Mouse (Mus musculus): ENCODE results near the gene Siah1b. TPM values are rescaled to one million over a fixed set of nuclear protein-coding genes. Genes with fewer than 3 reads are reported as not detected.

Gene Siah1b
- polyA plus RNA-seq, 1 experiment, result 8.8 TPM

GRCm38 (mm10) chrX:164092300-164093169 is 16.2 kb upstream of the Siah1b start:
- Histone ChIP-seq H3K4me1 (ENCODE audit: control insufficient read depth, insufficient read depth, low read length) (no peaks in the 10 kb centered on the region), H3K27ac (ENCODE audit: insufficient read depth, low read length) (no peak overlapping the region), H3K4me3 (ENCODE audit: insufficient read depth, low read length) (no peak overlapping the region)
- no peak for TF ChIP-seq POLR2A (IDR thresholded peaks at IDR 0.05; ENCODE audit: extremely low read depth, insufficient read depth, low read length)
- TF ChIP-seq CTCF (IDR thresholded peaks at IDR 0.05; ENCODE audit: extremely low read depth, insufficient read depth, low read length), result no peak

DNA sequence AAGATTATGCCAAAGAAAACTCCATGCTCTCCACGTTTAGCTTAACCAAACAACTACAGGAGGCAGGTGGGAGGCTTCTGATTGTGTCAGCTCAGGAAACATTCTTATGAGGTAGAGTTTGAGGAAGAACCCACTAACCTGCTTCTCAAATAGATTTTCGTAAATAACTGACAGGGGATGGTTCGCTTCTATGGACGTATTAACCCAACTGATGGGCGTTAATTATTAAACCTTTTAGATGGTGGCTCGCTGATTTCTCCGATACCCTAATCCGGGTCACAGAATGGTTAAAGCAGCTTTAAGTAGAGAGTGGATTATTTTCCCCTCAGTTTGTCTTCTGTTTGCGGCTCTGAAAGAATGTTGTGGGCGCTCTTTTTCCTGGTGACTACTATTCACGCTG is 13.6 kb upstream of the Siah1b start:
- H3K4me3 ChIP-seq (ENCODE audit: insufficient read depth, low read length), result no peak overlapping the region
- H3K4me1 ChIP-seq (ENCODE audit: control insufficient read depth, insufficient read depth, low read length), result no peaks in the 10 kb centered on the region
- no peak overlapping the region for H3K27ac ChIP-seq (ENCODE audit: insufficient read depth, low read length)
- no peak for TF ChIP-seq POLR2A (IDR thresholded peaks at IDR 0.05; ENCODE audit: extremely low read depth, insufficient read depth, low read length)
- no peak for TF ChIP-seq CTCF (IDR thresholded peaks at IDR 0.05; ENCODE audit: extremely low read depth, insufficient read depth, low read length)

- no peak for TF ChIP-seq CTCF (IDR thresholded peaks at IDR 0.05; ENCODE audit: extremely low read depth, insufficient read depth, low read length)
- H3K4me3 ChIP-seq (ENCODE audit: insufficient read depth, low read length), result no peak within 1 kb of the TSS
- no peak within 1 kb of the TSS for H3K27ac ChIP-seq (ENCODE audit: insufficient read depth, low read length)
These were observed 12.3 kb upstream of the Siah1b start, which contains the start of gene Cltrn for GRCm38 (mm10) chrX:164088582-164088981. Cltrn (plus strand) TSS chrX:164088830.

GRCm38 (mm10) chrX:164082030-164082429 is 5.7 kb upstream of the Siah1b start:
- H3K27ac ChIP-seq (ENCODE audit: insufficient read depth, low read length), result no peak overlapping the region
- H3K4me1 ChIP-seq (ENCODE audit: control insufficient read depth, insufficient read depth, low read length), result no peaks in the 10 kb centered on the region
- no peak overlapping the region for H3K4me3 ChIP-seq (ENCODE audit: insufficient read depth, low read length)
- no peak for TF ChIP-seq CTCF (IDR thresholded peaks at IDR 0.05; ENCODE audit: extremely low read depth, insufficient read depth, low read length)
- TF ChIP-seq POLR2A (IDR thresholded peaks at IDR 0.05; ENCODE audit: extremely low read depth, insufficient read depth, low read length), result no peak

More at GRCm38 (mm10) chrX:164088582-164088981, 12.3 kb upstream of the Siah1b start, which contains the start of gene Cltrn:
- no peaks in the 10 kb centered on the region for H3K4me1 ChIP-seq (ENCODE audit: control insufficient read depth, insufficient read depth, low read length)

- Histone ChIP-seq H3K4me1 (ENCODE audit: control insufficient read depth, insufficient read depth, low read length) (no peaks in the 10 kb centered on the region), H3K27ac (ENCODE audit: insufficient read depth, low read length) (no peak overlapping the region), H3K4me3 (ENCODE audit: insufficient read depth, low read length) (no peak overlapping the region)
- TF ChIP-seq CTCF (IDR thresholded peaks at IDR 0.05; ENCODE audit: extremely low read depth, insufficient read depth, low read length), result no peak
- no peak for TF ChIP-seq POLR2A (IDR thresholded peaks at IDR 0.05; ENCODE audit: extremely low read depth, insufficient read depth, low read length)
These were observed 7.3 kb downstream of the Siah1b start for GRCm38 (mm10) chrX:164068968-164069367.

DNA sequence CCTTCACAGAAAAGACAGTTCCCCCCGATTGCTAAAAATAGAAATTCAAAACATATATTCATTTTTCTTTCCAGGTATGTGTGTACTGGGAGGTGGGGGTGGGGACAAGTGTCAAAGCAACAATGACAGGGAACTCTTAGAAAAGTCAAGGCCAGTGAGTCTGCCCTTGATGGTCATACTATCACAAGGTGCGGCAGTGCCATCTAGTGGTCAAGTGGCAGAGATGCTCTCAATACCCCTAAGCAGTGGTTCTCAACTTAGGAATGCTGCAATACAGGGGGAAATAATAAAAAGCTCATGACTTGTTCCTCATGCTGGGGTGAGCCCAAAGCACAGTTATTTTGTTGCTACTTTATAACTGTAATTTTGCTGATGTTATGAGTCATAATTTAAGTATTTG is 10.1 kb downstream of the Siah1b start:
- Histone ChIP-seq H3K4me3 (ENCODE audit: insufficient read depth, low read length) (no peak overlapping the region), H3K27ac (ENCODE audit: insufficient read depth, low read length) (no peak overlapping the region), H3K4me1 (ENCODE audit: control insufficient read depth, insufficient read depth, low read length) (no peaks in the 10 kb centered on the region)
- TF ChIP-seq POLR2A (IDR thresholded peaks at IDR 0.05; ENCODE audit: extremely low read depth, insufficient read depth, low read length) (no peak), CTCF (IDR thresholded peaks at IDR 0.05; ENCODE audit: extremely low read depth, insufficient read depth, low read length) (peak; percentile 74)

DNA sequence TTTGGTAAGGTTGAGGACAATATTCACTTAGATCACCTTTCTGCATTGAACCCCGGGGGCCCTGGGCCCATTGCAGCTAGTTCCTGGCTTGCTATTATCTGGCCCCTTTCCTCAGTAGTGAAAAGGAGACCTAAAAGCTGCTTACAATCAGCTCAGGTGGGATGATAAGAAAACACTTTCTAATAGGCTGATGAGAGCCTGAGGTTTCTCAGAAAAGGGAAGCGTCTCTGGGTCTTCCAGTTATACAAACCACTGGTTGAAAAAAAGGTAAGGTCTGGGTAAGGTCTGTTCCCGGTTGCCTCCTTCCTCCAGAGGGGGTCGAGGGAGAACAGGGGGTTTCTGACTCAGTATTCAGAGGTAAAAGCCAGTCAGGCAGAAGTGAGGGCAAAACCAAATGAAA is 17.2 kb downstream of the Siah1b start:
- Histone ChIP-seq H3K4me1 (ENCODE audit: control insufficient read depth, insufficient read depth, low read length) (no peaks in the 10 kb centered on the region), H3K4me3 (ENCODE audit: insufficient read depth, low read length) (no peak overlapping the region), H3K27ac (ENCODE audit: insufficient read depth, low read length) (no peak overlapping the region)
- no peak for TF ChIP-seq CTCF (IDR thresholded peaks at IDR 0.05; ENCODE audit: extremely low read depth, insufficient read depth, low read length)
- no peak for TF ChIP-seq POLR2A (IDR thresholded peaks at IDR 0.05; ENCODE audit: extremely low read depth, insufficient read depth, low read length)

- H3K4me3 ChIP-seq (ENCODE audit: insufficient read depth, low read length), result no peak overlapping the region
- H3K27ac ChIP-seq (ENCODE audit: insufficient read depth, low read length), result no peak overlapping the region
- TF ChIP-seq CTCF (IDR thresholded peaks at IDR 0.05; ENCODE audit: extremely low read depth, insufficient read depth, low read length) (no peak), POLR2A (IDR thresholded peaks at IDR 0.05; ENCODE audit: extremely low read depth, insufficient read depth, low read length) (no peak)
- H3K4me1 ChIP-seq (ENCODE audit: control insufficient read depth, insufficient read depth, low read length), result no peaks in the 10 kb centered on the region
These were observed 17.8 kb downstream of the Siah1b start for GRCm38 (mm10) chrX:164058523-164058922.

- Histone ChIP-seq H3K27ac (ENCODE audit: insufficient read depth, low read length) (no peak overlapping the region), H3K4me3 (ENCODE audit: insufficient read depth, low read length) (no peak overlapping the region), H3K4me1 (ENCODE audit: control insufficient read depth, insufficient read depth, low read length) (no peaks in the 10 kb centered on the region)
- TF ChIP-seq POLR2A (IDR thresholded peaks at IDR 0.05; ENCODE audit: extremely low read depth, insufficient read depth, low read length) (no peak), CTCF (IDR thresholded peaks at IDR 0.05; ENCODE audit: extremely low read depth, insufficient read depth, low read length) (no peak)
These were observed 20.6 kb downstream of the Siah1b start for GRCm38 (mm10) chrX:164055726-164056125.

GRCm38 (mm10) chrX:164046736-164047135 is 29.6 kb downstream of the Siah1b start:
- TF ChIP-seq CTCF (IDR thresholded peaks at IDR 0.05; ENCODE audit: extremely low read depth, insufficient read depth, low read length) (no peak), POLR2A (IDR thresholded peaks at IDR 0.05; ENCODE audit: extremely low read depth, insufficient read depth, low read length) (no peak)
- Histone ChIP-seq H3K4me1 (ENCODE audit: control insufficient read depth, insufficient read depth, low read length) (no peaks in the 10 kb centered on the region), H3K27ac (ENCODE audit: insufficient read depth, low read length) (no peak overlapping the region), H3K4me3 (ENCODE audit: insufficient read depth, low read length) (no peak overlapping the region)
